In genomic region chr7:49778114-49778901, GRCm38 (mm10) we compare ENCODE assay signal across 8 mouse cellular contexts. TPM values are rescaled to one million over a fixed set of nuclear protein-coding genes. Genes with fewer than 3 reads are reported as not detected.
A peak's percentile ranks its signal among the peaks of the same experiment; 100 is the strongest.
DNase-seq lines count a peak whose midpoint lies in the region; ATAC-seq lines count a peak whose summit lies in the region.

Gene Prmt3 (plus strand): TSS chr7:49778346.

- peak; percentile 98 for DNase-seq in ZHBTc4 (ENCODE audit: low read depth, low spot score)
- peak; percentile 93 to 96 for DNase-seq in gastrocnemius, adult 8-10 months (ENCODE audit: low spot score in 2 of 2)
- peak; percentile 97 for DNase-seq in induced T-regulatory cell, adult 2 months (ENCODE audit: low read depth)
- peak; percentile 92 to 98 for DNase-seq in left cerebral cortex, adult 9 months (ENCODE audit: low spot score in 2 of 2)
- DNase-seq in right cerebral cortex, postnatal 14 days: peak; percentile 100
- peak; percentile 95 for DNase-seq in urinary bladder, postnatal 36 days (ENCODE audit: low spot score in 2 of 2)

- ATAC-seq in common myeloid progenitor, adult 5-6 weeks (replicated peaks; ENCODE audit: low read depth, poor library complexity, severe bottlenecking): peak; percentile 87
- peak; percentile 86 for ATAC-seq in megakaryocyte progenitor cell, adult 5-6 weeks (replicated peaks; ENCODE audit: poor library complexity)

RNA-seq across cellular contexts. Expression of gene Prmt3, which starts in this region (rescaled TPM):
- 66.2 and 81.4 TPM in 2 replicates for total RNA-seq in common myeloid progenitor, adult 5-6 weeks (2017)
- total RNA-seq in gastrocnemius, adult 8-10 months (2022): 10 to 100 TPM; 12.5 to 17.5 (median 15.2) TPM
- total RNA-seq in megakaryocyte progenitor cell, adult 5-6 weeks (2015): 55.0 and 73.0 TPM in 2 replicates
- 51.5 and 53.0 TPM in 2 replicates for total RNA-seq in megakaryocyte progenitor cell, adult 5-6 weeks (2017)

Comparison
In these comparisons a context has a peak if more than half of its experiments do, and no peak if none do; other contexts are left out.
1. Peak in every context shown above with its lines: DNase-seq and ATAC-seq.